Mouse (Mus musculus): ENCODE measurements at regions not wholly inside any gene's neighbourhood (a gene's known extent, or its start where the extent isn't known, plus 50 kb on each side); places are given as distances from the start of the nearest gene placed in this dataset.

GRCm38 (mm10) chr14:61819251-61819650, 212.0 kb downstream of the Kcnrg start:
- DNase-seq (ENCODE audit: low spot score) = no peak

- DNase-seq (ENCODE audit: low spot score) = peak; percentile 39
Measured at GRCm38 (mm10) chr14:61834291-61834936, 227.2 kb downstream of the Kcnrg start.

GRCm38 (mm10) chr14:61835729-61836128, 228.5 kb downstream of the Kcnrg start:
- no peak for DNase-seq (ENCODE audit: low spot score)

GRCm38 (mm10) chr14:61836231-61836630, 229.0 kb downstream of the Kcnrg start:
- DNase-seq (ENCODE audit: low spot score) = peak; percentile 11

- DNase-seq (ENCODE audit: low spot score) = no peak
Measured at GRCm38 (mm10) chr14:61836965-61837364, 229.7 kb downstream of the Kcnrg start.

GRCm38 (mm10) chr14:61837851-61838250, 230.6 kb downstream of the Kcnrg start:
- no peak for DNase-seq (ENCODE audit: low spot score)

GRCm38 (mm10) chr14:61842476-61842875, 235.2 kb downstream of the Kcnrg start:
- no peak for DNase-seq (ENCODE audit: low spot score)

GRCm38 (mm10) chr14:61846441-61846840, 239.2 kb downstream of the Kcnrg start:
- DNase-seq (ENCODE audit: low spot score) = no peak

GRCm38 (mm10) chr14:61850244-61850643, 243.0 kb downstream of the Kcnrg start:
- DNase-seq (ENCODE audit: low spot score) = no peak

- no peak for DNase-seq (ENCODE audit: low spot score)
Measured at GRCm38 (mm10) chr14:61857616-61858015, 250.4 kb downstream of the Kcnrg start.

GRCm38 (mm10) chr14:61860688-61861087, 253.4 kb downstream of the Kcnrg start:
- no peak for DNase-seq (ENCODE audit: low spot score)

GRCm38 (mm10) chr14:61861357-61861958, 254.2 kb downstream of the Kcnrg start:
- no peak for DNase-seq (ENCODE audit: low spot score)

GRCm38 (mm10) chr14:61862931-61863330, 255.7 kb downstream of the Kcnrg start:
- no peak for DNase-seq (ENCODE audit: low spot score)

GRCm38 (mm10) chr14:61863475-61863874, 256.2 kb downstream of the Kcnrg start:
- no peak for DNase-seq (ENCODE audit: low spot score)

- DNase-seq (ENCODE audit: low spot score) = no peak
Measured at GRCm38 (mm10) chr14:61866532-61867268, 259.4 kb downstream of the Kcnrg start.

GRCm38 (mm10) chr14:61874206-61874605, 266.9 kb downstream of the Kcnrg start:
- no peak for DNase-seq (ENCODE audit: low spot score)

- no peak for DNase-seq (ENCODE audit: low spot score)
Measured at GRCm38 (mm10) chr14:61879416-61879815, 272.2 kb downstream of the Kcnrg start.

GRCm38 (mm10) chr14:61880514-61881259, 273.4 kb downstream of the Kcnrg start:
- DNase-seq (ENCODE audit: low spot score) = no peak

- no peak for DNase-seq (ENCODE audit: low spot score)
Measured at GRCm38 (mm10) chr14:61885241-61886015, 278.2 kb downstream of the Kcnrg start.

- no peak for DNase-seq (ENCODE audit: low spot score)
Measured at GRCm38 (mm10) chr14:61889626-61890025, 282.4 kb downstream of the Kcnrg start.

GRCm38 (mm10) chr14:61893786-61894185, 286.5 kb downstream of the Kcnrg start:
- no peak for DNase-seq (ENCODE audit: low spot score)

GRCm38 (mm10) chr14:61896879-61897278, 289.6 kb downstream of the Kcnrg start:
- no peak for DNase-seq (ENCODE audit: low spot score)
